Mouse (Mus musculus) midbrain, embryonic 16.5 days (tissue): Measurements from ENCODE around the gene Dmkn. TPM values are rescaled to one million over a fixed set of nuclear protein-coding genes. Genes with fewer than 3 reads are reported as not detected.
"Not testable (repeated sequence)": the region's sequence is repeated elsewhere in the genome, so short reads cannot be mapped to it uniquely, and the experiment has no call there.

Experiments
- ATAC-seq: fragments of 200-750 bp; cut with Nextera tagmentation; 2 replicates; pipeline ENCODE4 v1.8.0; 2017; ENCODE audit warnings: moderate TSS enrichment
- H3K27ac ChIP-seq: fragments of 300-500 bp; sonication (generic); 2 replicates; pipeline ENCODE4 v1.5.1; 2014; ENCODE audit warnings: mild to moderate bottlenecking, low read length, mixed read lengths
- H3K27me3 ChIP-seq: fragments of 300-500 bp; sonication (generic); 2 replicates; pipeline ENCODE4 v1.6.1; 2014; ENCODE audit warnings: low read depth, low read length, mixed read lengths; ENCODE audit not compliant: control insufficient read depth, insufficient read depth
- H3K36me3 ChIP-seq: fragments of 300-500 bp; sonication (generic); 2 replicates; pipeline ENCODE4 v1.6.1; 2014; ENCODE audit warnings: mild to moderate bottlenecking, low read length, moderate library complexity, mixed read lengths; ENCODE audit not compliant: control insufficient read depth, insufficient read depth
- H3K4me1 ChIP-seq: fragments of 300-500 bp; sonication (generic); 2 replicates; pipeline ENCODE4 v1.6.1; 2014; ENCODE audit warnings: mild to moderate bottlenecking, low read length, mixed read lengths; ENCODE audit not compliant: control insufficient read depth, insufficient read depth
- H3K4me2 ChIP-seq: fragments of 300-500 bp; sonication (generic); 2 replicates; pipeline ENCODE4 v1.6.1; 2014; ENCODE audit warnings: mild to moderate bottlenecking, low read length, mixed read lengths
- H3K4me3 ChIP-seq: fragments of 300-500 bp; sonication (generic); 2 replicates; pipeline ENCODE4 v1.5.1; 2014; ENCODE audit warnings: low read depth, mild to moderate bottlenecking, low read length, moderate library complexity, mixed read lengths
- H3K9ac ChIP-seq: fragments of 300-500 bp; sonication (generic); 2 replicates; pipeline ENCODE4 v1.6.1; 2014; ENCODE audit warnings: low read depth, low read length, mixed read lengths
- H3K9me3 ChIP-seq: fragments of 300-500 bp; sonication (generic); replicated peaks from 2 replicates; pipeline ENCODE4 v1.6.1; 2014; ENCODE audit warnings: mild to moderate bottlenecking, low read length, mixed read lengths; ENCODE audit not compliant: control insufficient read depth, poor library complexity, severe bottlenecking
- WGBS: fragments of 180-500 bp; shearing (Covaris S2); extraction: QIAGEN DNeasy Blood & Tissue Kit; methylation state at CpG from one replicate; pipeline ENCODE4 v1.1.7; 2014; 5-methylcytosine and 5-hydroxymethylcytosine counted together
- polyA plus RNA-seq: library from polyadenylated mRNA; unstranded; fragments of >200 nt; fragmentation: Nextera tagmentation; extraction: Ambion mirVana; gene quantifications from 2 replicates; pipeline ENCODE4 v1.2.1, GENCODE M21; 2015

Dmkn gene
- polyA plus RNA-seq, 1 experiment from 2014 or later = 3.6 TPM

DNA sequence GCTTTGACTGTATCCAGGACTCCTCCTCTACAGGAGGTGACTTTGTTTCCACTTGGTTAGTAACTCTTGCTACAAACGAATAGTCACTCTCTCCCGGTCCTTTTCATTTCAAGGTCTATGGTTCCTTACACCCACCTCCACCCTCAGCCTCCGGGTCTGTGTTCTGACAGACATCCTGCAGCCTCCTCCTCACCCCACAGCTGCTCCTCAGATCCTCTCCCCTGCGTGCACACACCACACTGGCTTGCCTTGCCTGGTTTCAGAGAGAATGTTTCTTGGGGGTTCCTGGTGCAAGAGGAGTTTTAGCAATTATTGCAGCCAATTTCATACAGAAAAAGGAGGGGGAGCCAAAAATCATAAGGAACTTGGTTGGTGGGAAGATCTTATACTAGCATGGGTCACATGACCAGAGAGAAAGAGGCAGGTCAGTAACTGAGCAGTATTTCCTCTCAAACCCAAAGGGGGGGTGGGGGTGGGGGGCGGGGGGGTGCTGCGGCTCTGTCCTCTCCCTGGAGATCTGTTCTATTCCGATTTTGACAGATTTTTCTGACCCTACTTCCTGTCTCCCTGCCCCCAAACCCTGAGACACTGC is 57.4 kb downstream of the Dmkn start:
- H3K27ac ChIP-seq = no peak overlapping the region
- no peak overlapping the region for H3K4me3 ChIP-seq
- 69% methylated on average over 7 of the region's 7 CpGs for whole genome bisulfite sequencing
- H3K4me1 ChIP-seq = no peaks in the 10 kb centered on the region
- H3K36me3 ChIP-seq = no peaks in the 10 kb centered on the region
- no peaks in the 10 kb centered on the region for H3K27me3 ChIP-seq
- H3K9ac ChIP-seq = no peak overlapping the region
- H3K4me2 ChIP-seq = no peak overlapping the region
- no peaks in the 10 kb centered on the region for H3K9me3 ChIP-seq
- no peak for ATAC-seq

DNA sequence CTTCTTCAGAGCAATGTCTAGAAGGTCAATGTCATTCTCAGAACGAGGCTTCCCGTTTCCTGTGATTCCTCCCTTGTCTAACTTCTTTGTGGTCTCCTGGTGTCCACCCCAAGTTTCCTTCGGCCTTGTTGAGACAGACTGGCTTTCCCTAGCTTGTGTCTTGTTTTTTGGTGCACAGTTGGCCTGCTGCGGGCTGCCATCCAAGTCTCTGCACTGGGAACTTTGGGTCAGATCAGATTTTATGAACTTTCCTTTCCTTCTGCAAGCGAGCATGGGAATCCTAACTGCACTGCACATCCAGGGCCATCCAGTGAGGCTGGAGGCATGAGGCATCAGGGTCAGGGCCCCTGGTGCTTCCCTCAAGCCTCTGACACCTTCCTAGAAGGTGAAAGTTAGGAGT is 58.0 kb downstream of the Dmkn start:
- Histone ChIP-seq H3K36me3 (no peaks in the 10 kb centered on the region), H3K27ac (no peak overlapping the region), H3K27me3 (no peaks in the 10 kb centered on the region), H3K4me2 (no peak overlapping the region), H3K9ac (no peak overlapping the region), H3K9me3 (no peaks in the 10 kb centered on the region), H3K4me1 (no peaks in the 10 kb centered on the region), H3K4me3 (no peak overlapping the region)
- ATAC-seq = no peak
- 76% methylated on average over 5 of the region's 5 CpGs for WGBS

GRCm38 (mm10) chr7:30823675-30824074 is 60.1 kb downstream of the Dmkn start, which contains the start of gene Ffar2:
Gene Ffar2, minus strand, starts transcription at chr7:30823775.
- no peak within 1 kb of the TSS for H3K9ac ChIP-seq
- no peaks in the 10 kb centered on the region for H3K27me3 ChIP-seq
- WGBS = 90% methylated on average over 18 of the region's 18 CpGs
- no peaks in the 10 kb centered on the region for H3K9me3 ChIP-seq
- no peak within 1 kb of the TSS for H3K4me2 ChIP-seq
- H3K36me3 ChIP-seq = no peaks in the 10 kb centered on the region
- H3K27ac ChIP-seq = no peak within 1 kb of the TSS
- no peak within 1 kb of the TSS for H3K4me3 ChIP-seq
- ATAC-seq = no peak
- no peaks in the 10 kb centered on the region for H3K4me1 ChIP-seq

GRCm38 (mm10) chr7:30824306-30824705 is 60.8 kb downstream of the Dmkn start:
- WGBS = 97% methylated on average over 3 of the region's 3 CpGs
- no peak overlapping the region for H3K9ac ChIP-seq
- H3K4me2 ChIP-seq = no peak overlapping the region
- no peaks in the 10 kb centered on the region for H3K4me1 ChIP-seq
- no peak for ATAC-seq
- no peaks in the 10 kb centered on the region for H3K36me3 ChIP-seq
- H3K9me3 ChIP-seq = no peaks in the 10 kb centered on the region
- no peak overlapping the region for H3K4me3 ChIP-seq
- no peak overlapping the region for H3K27ac ChIP-seq
- H3K27me3 ChIP-seq = no peaks in the 10 kb centered on the region

DNA sequence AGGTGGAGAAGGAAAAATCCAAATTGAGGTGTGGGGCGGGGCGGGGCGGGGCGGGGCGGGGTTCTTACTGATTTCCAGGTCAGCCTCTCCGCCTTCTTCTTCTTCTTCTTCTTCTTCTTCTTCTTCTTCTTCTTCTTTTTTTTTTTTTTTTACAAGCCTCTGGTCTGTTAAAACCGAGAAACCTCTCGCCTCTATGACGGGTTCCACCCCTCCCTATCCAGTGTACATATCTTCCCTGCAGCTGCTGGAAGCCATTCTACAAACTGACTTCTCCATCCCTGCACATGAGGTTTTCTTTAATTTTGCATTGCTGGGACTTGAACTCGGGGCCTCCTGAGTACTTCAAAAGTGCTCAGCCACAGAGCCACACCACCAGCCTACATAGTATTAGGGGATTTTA is 63.1 kb downstream of the Dmkn start:
- no peak overlapping the region for H3K27ac ChIP-seq
- H3K9ac ChIP-seq = no peak overlapping the region
- no peak overlapping the region for H3K4me2 ChIP-seq
- no peak overlapping the region for H3K4me3 ChIP-seq
- no peak for ATAC-seq
- H3K4me1 ChIP-seq = no peaks in the 10 kb centered on the region
- H3K36me3 ChIP-seq = no peaks in the 10 kb centered on the region
- H3K9me3 ChIP-seq = no peaks in the 10 kb centered on the region
- WGBS = 95% methylated on average over 10 of the region's 10 CpGs
- H3K27me3 ChIP-seq = no peaks in the 10 kb centered on the region

DNA sequence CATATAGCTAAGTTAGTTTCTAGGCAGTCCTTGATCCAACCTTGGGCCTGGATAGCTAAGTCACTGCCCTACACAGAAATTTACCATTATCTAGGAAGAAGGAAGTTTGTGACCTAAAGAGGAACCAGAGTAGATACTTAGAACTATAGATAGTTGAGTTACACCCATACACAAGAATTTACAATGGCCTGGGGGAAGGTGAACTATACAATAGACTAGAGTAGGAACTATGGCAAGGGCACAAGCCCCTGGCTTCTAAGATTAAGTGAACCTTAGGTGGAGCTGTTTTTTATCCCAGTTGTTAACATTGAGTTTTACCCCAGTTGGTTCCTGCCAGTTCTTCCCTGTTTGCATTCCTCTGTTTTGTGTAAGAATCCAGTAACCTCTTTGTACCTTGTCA is 65.3 kb downstream of the Dmkn start:
- H3K9ac ChIP-seq, ATAC-seq, H3K27ac ChIP-seq, H3K36me3 ChIP-seq, H3K4me3 ChIP-seq, H3K9me3 ChIP-seq, H3K27me3 ChIP-seq, H3K4me2 ChIP-seq, H3K4me1 ChIP-seq: not testable (repeated sequence)

DNA sequence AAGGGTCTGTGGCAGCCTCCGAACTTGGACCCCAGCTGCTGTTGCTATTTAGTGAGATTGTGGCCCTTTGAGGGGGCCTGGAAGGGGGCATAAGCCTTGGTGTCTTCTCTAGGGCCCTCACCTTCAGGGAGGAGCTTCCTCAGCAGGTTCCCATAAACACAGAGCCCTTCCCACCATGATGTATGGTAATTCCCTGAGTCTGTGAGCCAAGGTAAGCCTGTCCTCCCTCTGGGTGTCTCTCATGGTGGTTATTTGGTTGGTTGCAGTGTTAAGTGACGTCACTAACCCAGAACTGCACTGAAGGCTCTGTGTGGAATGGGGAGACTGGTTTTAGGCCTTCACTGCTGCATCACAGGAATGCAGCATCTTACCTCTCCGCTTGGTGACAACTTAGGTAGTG is 65.9 kb downstream of the Dmkn start:
- no peaks in the 10 kb centered on the region for H3K36me3 ChIP-seq
- no peak overlapping the region for H3K9ac ChIP-seq
- H3K4me3 ChIP-seq = no peak overlapping the region
- no peaks in the 10 kb centered on the region for H3K27me3 ChIP-seq
- H3K4me1 ChIP-seq = no peaks in the 10 kb centered on the region
- ATAC-seq = no peak
- 75% methylated on average over 3 of the region's 3 CpGs for WGBS
- H3K9me3 ChIP-seq = no peaks in the 10 kb centered on the region
- no peak overlapping the region for H3K27ac ChIP-seq
- H3K4me2 ChIP-seq = no peak overlapping the region

Other genes starting within 250 kb of the Dmkn start
- gene Arhgap33, start 228.7 kb upstream of the Dmkn start, polyA plus RNA-seq = 140 and 149 TPM in 2 replicates
- gene Hspb6, start 211.6 kb upstream of the Dmkn start, polyA plus RNA-seq = 7.5 and 11.2 TPM in 2 replicates
- 8.2 and 8.5 TPM in 2 replicates for gene Proser3, start 211.5 kb upstream of the Dmkn start, polyA plus RNA-seq
- gene Lin37, start 203.9 kb upstream of the Dmkn start, polyA plus RNA-seq = 52.1 and 63.8 TPM in 2 replicates
- 82.0 and 88.4 TPM in 2 replicates for gene U2af1l4, start 200.5 kb upstream of the Dmkn start, polyA plus RNA-seq
- 18.6 and 19.2 TPM in 2 replicates for gene Gm49396, start 200.4 kb upstream of the Dmkn start, polyA plus RNA-seq
- gene Psenen, start 200.1 kb upstream of the Dmkn start, polyA plus RNA-seq = 116 and 124 TPM in 2 replicates
- gene Igflr1, start 198.3 kb upstream of the Dmkn start, polyA plus RNA-seq = 4.5 and 4.8 TPM in 2 replicates
- 9.1 and 11.0 TPM in 2 replicates for gene Kmt2b, start 175.0 kb upstream of the Dmkn start, polyA plus RNA-seq
- 0.20 and 0.22 TPM in 2 replicates for gene Zbtb32, start 164.8 kb upstream of the Dmkn start, polyA plus RNA-seq
- 0.29 and 0.46 TPM in 2 replicates for gene Upk1a, start 150.9 kb upstream of the Dmkn start, polyA plus RNA-seq
- gene Cox6b1, start 137.6 kb upstream of the Dmkn start, polyA plus RNA-seq = 1,035 and 1,037 TPM in 2 replicates
- gene Etv2, start 127.9 kb upstream of the Dmkn start, polyA plus RNA-seq = not detected in 2 replicates
- 127 and 132 TPM in 2 replicates for gene Rbm42, start 113.4 kb upstream of the Dmkn start, polyA plus RNA-seq
- 24.4 and 26.9 TPM in 2 replicates for gene Haus5, start 98.8 kb upstream of the Dmkn start, polyA plus RNA-seq
- gene Pmis2, start 92.2 kb upstream of the Dmkn start, polyA plus RNA-seq = not detected in 2 replicates
- gene 2200002J24Rik, start 64.8 kb upstream of the Dmkn start, polyA plus RNA-seq = not detected in 2 replicates
- 1.2 and 2.2 TPM in 2 replicates for gene Atp4a, start 51.5 kb upstream of the Dmkn start, polyA plus RNA-seq
- gene Tmem147, start 34.2 kb upstream of the Dmkn start, polyA plus RNA-seq = 233 and 254 TPM in 2 replicates
- gene Gapdhs, start 20.1 kb upstream of the Dmkn start, polyA plus RNA-seq = 1.1 and 1.7 TPM in 2 replicates
- 1.6 and 2.0 TPM in 2 replicates for gene Sbsn, start 12.3 kb upstream of the Dmkn start, polyA plus RNA-seq
- not detected in 2 replicates for gene Krtdap, start 24.1 kb downstream of the Dmkn start, polyA plus RNA-seq
- 0.13 TPM in 1 of 2 replicates, not detected in the other for gene Ffar2, start 60.0 kb downstream of the Dmkn start, polyA plus RNA-seq
- not detected in 2 replicates for gene Ffar3, start 92.4 kb downstream of the Dmkn start, polyA plus RNA-seq
- gene Ffar1, start 97.8 kb downstream of the Dmkn start, polyA plus RNA-seq = not detected in 2 replicates
- gene Cd22, start 116.6 kb downstream of the Dmkn start, polyA plus RNA-seq = 0.06 TPM in 1 of 2 replicates, not detected in the other
- gene Mag, start 151.1 kb downstream of the Dmkn start, polyA plus RNA-seq = 4.5 and 4.7 TPM in 2 replicates
- not detected in 2 replicates for gene Hamp2, start 160.9 kb downstream of the Dmkn start, polyA plus RNA-seq
- not detected in 2 replicates for gene Hamp, start 180.3 kb downstream of the Dmkn start, polyA plus RNA-seq
- gene Usf2, start 193.0 kb downstream of the Dmkn start, polyA plus RNA-seq = 28.6 and 29.6 TPM in 2 replicates
- 16.7 and 19.0 TPM in 2 replicates for gene Lsr, start 209.7 kb downstream of the Dmkn start, polyA plus RNA-seq
- 0.60 and 0.84 TPM in 2 replicates for gene Fam187b, start 210.0 kb downstream of the Dmkn start, polyA plus RNA-seq